Mouse (Mus musculus): ENCODE results near the gene Arxes2.
A peak's percentile ranks its signal among the peaks of the same experiment; 100 is the strongest.
"Not testable (repeated sequence)": the region's sequence is repeated elsewhere in the genome, so short reads cannot be mapped to it uniquely, and the experiment has no call there.

Gene Arxes2

GRCm38 (mm10) chrX:135993664-135994119 is at the start of gene Arxes2:
Arxes2 (plus strand) TSS chrX:135993824.
- DNase-seq: peak; percentile 5

- DNase-seq: no peak
Observed at GRCm38 (mm10) chrX:135948699-135949437, 44.8 kb upstream of the Arxes2 start.

- no peak for DNase-seq
Observed at GRCm38 (mm10) chrX:135956988-135957690, 36.5 kb upstream of the Arxes2 start.

- no peak for DNase-seq
Observed at GRCm38 (mm10) chrX:135957691-135958081, 35.9 kb upstream of the Arxes2 start.

- no peak for DNase-seq
Observed at GRCm38 (mm10) chrX:135958589-135959225, 34.9 kb upstream of the Arxes2 start.

- DNase-seq: no peak
Observed at GRCm38 (mm10) chrX:135959536-135959935, 34.1 kb upstream of the Arxes2 start.

- no peak for DNase-seq
Observed at GRCm38 (mm10) chrX:135962342-135962741, 31.3 kb upstream of the Arxes2 start.

GRCm38 (mm10) chrX:135963130-135963529 is 30.5 kb upstream of the Arxes2 start:
- DNase-seq: no peak

- peak; percentile 27 for DNase-seq
Observed at GRCm38 (mm10) chrX:135963629-135964028, 30.0 kb upstream of the Arxes2 start.

GRCm38 (mm10) chrX:135973597-135974423 is 19.8 kb upstream of the Arxes2 start:
- no peak for DNase-seq

GRCm38 (mm10) chrX:135974424-135975225 is 19.0 kb upstream of the Arxes2 start:
- no peak for DNase-seq

- peak; percentile 69 for DNase-seq
Observed at GRCm38 (mm10) chrX:135975226-135975552, 18.4 kb upstream of the Arxes2 start.

GRCm38 (mm10) chrX:135984539-135985260 is 8.9 kb upstream of the Arxes2 start:
- no peak for DNase-seq

- DNase-seq: no peak
Observed at GRCm38 (mm10) chrX:135986267-135986666, 7.4 kb upstream of the Arxes2 start.

GRCm38 (mm10) chrX:135990661-135991060 is 3.0 kb upstream of the Arxes2 start:
- peak; percentile 0 for DNase-seq

- not testable (repeated sequence) for DNase-seq
Observed at GRCm38 (mm10) chrX:135993192-135993594, 431 bp upstream of the Arxes2 start.

- DNase-seq: no peak
Observed at GRCm38 (mm10) chrX:136007199-136007843, 13.7 kb downstream of the Arxes2 start.

GRCm38 (mm10) chrX:136014392-136014791 is 20.8 kb downstream of the Arxes2 start:
- DNase-seq: peak; percentile 1

- DNase-seq: no peak
Observed at GRCm38 (mm10) chrX:136030331-136030730, 36.7 kb downstream of the Arxes2 start.

Data from lung, postnatal 14 days (tissue).